Mouse (Mus musculus) small intestine, adult 2 months (tissue): Measurements from ENCODE around the gene Slc1a7.

Experiments used
- CTCF ChIP-seq: fragments of 200-500 bp; IDR thresholded peaks from 2 replicates; pipeline ENCODE4 v1.5.1; 2012; ENCODE audit warnings: low read depth, mild to moderate bottlenecking, control low read depth, inconsistent platforms, low read length, moderate library complexity, mixed read lengths; ENCODE audit not compliant: insufficient replicate concordance, insufficient read length; ENCODE audit errors: extremely low read depth
- POLR2A ChIP-seq: fragments of 200-500 bp; IDR thresholded peaks from 2 replicates; pipeline ENCODE4 v1.6.1; 2012; ENCODE audit warnings: low read depth, mild to moderate bottlenecking, control low read depth, inconsistent platforms, low read length, moderate library complexity

- TF ChIP-seq POLR2A (no peak), CTCF (no peak)
Measured at GRCm38 (mm10) chr4:107938124-107938523, 30.0 kb upstream of the Slc1a7 start.
